Mouse (Mus musculus): Measurements from ENCODE around the gene Otud7a. TPM values are rescaled to one million over a fixed set of nuclear protein-coding genes. Genes with fewer than 3 reads are reported as not detected.

Gene Otud7a
- polyA plus RNA-seq, 1 experiment from 2014 or later: not detected

DNA sequence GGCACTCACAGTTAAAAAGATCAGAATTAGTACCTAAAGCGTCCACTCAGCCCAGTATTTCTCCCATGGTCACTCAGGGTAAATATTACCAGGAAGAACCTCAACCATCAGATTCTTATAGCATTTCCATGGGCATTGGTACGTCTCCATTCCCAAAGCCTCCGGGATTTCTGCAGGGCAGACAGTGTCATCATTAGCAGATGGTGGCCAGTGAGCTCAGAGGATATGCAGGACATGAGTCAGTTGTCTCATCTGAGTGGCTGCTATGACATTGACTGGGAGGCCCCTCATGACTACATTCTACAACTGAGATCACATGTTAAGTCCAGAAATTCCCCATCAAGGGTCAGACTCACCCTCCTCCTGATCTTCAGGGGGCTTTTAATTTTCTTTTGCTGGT is 78.5 kb downstream of the Otud7a start:
- DNase-seq: no peak
- H3K4me2 ChIP-seq (ENCODE audit: low read depth, low read length): no peak overlapping the region
- no peak for ATAC-seq

DNA sequence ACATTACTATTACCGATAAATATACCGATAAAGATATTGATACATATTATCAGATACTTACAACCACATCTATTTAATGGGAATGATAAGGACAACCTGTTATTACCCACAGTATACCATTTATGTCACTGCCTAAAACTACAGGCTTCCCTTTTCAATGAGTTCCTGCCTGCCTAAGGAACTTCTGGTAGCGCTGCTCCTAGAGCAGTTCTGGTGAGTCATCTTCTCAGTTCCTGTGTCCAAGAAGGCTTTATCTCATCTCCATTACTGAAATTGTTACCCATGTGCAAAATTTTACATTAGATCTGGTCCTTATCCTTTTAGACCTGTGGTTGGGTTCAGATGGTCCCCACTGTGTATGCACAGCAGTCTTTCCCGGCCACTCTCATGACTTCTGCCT is 95.7 kb downstream of the Otud7a start:
- no peak overlapping the region for H3K27ac ChIP-seq (ENCODE audit: low read depth)
- H3K9ac ChIP-seq (replicated peaks): no peak overlapping the region
- ATAC-seq (no peak), DNase-seq (no peak)
- no peaks in the 10 kb centered on the region for H3K36me3 ChIP-seq (replicated peaks; ENCODE audit: insufficient read depth, low read length)
- 76% methylated on average over 4 of the region's 4 CpGs for WGBS (ENCODE audit: insufficient replicate concordance)
- no peaks in the 10 kb centered on the region for H3K9me3 ChIP-seq (ENCODE audit: low read length)
- no peak overlapping the region for H3K4me3 ChIP-seq (ENCODE audit: low read depth, low read length)
- no peaks in the 10 kb centered on the region for H3K4me1 ChIP-seq (ENCODE audit: insufficient read depth)
- H3K27me3 ChIP-seq (ENCODE audit: insufficient read depth, low read length): no peaks in the 10 kb centered on the region
- no peak overlapping the region for H3K4me2 ChIP-seq (ENCODE audit: low read depth, low read length)
- no peak for TF ChIP-seq EP300 (IDR thresholded peaks at IDR 0.05; ENCODE audit: low read depth)

More for the DNA sequence above, 78.5 kb downstream of the Otud7a start:
- no peak overlapping the region for H3K27ac ChIP-seq (ENCODE audit: low read depth)
- WGBS (ENCODE audit: insufficient replicate concordance): 63% methylated on average over 3 of the region's 3 CpGs
- H3K4me3 ChIP-seq (ENCODE audit: low read depth, low read length): no peak overlapping the region
- TF ChIP-seq CTCF (IDR thresholded peaks at IDR 0.05; ENCODE audit: low read depth) (no peak), EP300 (IDR thresholded peaks at IDR 0.05; ENCODE audit: low read depth) (no peak)
- H3K9me3 ChIP-seq (ENCODE audit: low read length): no peaks in the 10 kb centered on the region
- H3K9ac ChIP-seq (replicated peaks): no peak overlapping the region
- no peaks in the 10 kb centered on the region for H3K36me3 ChIP-seq (replicated peaks; ENCODE audit: insufficient read depth, low read length)
- no peaks in the 10 kb centered on the region for H3K27me3 ChIP-seq (ENCODE audit: insufficient read depth, low read length)
- H3K4me1 ChIP-seq (ENCODE audit: insufficient read depth): no peaks in the 10 kb centered on the region

DNA sequence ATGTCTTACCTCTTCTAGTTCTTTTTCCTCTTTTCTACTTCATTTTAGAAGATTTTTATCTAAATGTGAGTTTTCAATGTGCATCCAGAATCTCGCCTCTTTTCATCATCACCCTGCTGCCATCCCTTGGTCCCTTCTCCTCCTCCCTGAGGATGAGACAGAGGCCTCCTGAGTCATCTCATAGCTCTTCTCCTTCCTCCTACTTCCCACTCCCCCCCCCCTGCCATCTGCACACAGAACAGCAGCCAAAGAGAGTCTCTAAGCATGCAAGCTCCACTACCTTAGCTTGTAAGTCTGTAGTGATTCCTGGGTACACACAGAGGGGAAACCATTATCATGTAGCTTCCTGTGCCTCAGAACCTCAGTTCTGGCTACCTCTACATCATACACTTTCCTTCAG is 109.9 kb downstream of the Otud7a start:
- TF ChIP-seq CTCF (IDR thresholded peaks at IDR 0.05; ENCODE audit: low read depth) (no peak), EP300 (IDR thresholded peaks at IDR 0.05; ENCODE audit: low read depth) (no peak)
- Histone ChIP-seq H3K9ac (replicated peaks) (no peak overlapping the region), H3K9me3 (ENCODE audit: low read length) (no peaks in the 10 kb centered on the region), H3K4me2 (ENCODE audit: low read depth, low read length) (no peak overlapping the region), H3K36me3 (replicated peaks; ENCODE audit: insufficient read depth, low read length) (no peaks in the 10 kb centered on the region), H3K27ac (ENCODE audit: low read depth) (no peak overlapping the region), H3K4me3 (ENCODE audit: low read depth, low read length) (no peak overlapping the region), H3K27me3 (ENCODE audit: insufficient read depth, low read length) (no peaks in the 10 kb centered on the region), H3K4me1 (ENCODE audit: insufficient read depth) (no peaks in the 10 kb centered on the region)
- no peak for ATAC-seq
- DNase-seq: no peak
- WGBS (ENCODE audit: insufficient replicate concordance): 65% methylated on average over 1 of the region's 1 CpGs

DNA sequence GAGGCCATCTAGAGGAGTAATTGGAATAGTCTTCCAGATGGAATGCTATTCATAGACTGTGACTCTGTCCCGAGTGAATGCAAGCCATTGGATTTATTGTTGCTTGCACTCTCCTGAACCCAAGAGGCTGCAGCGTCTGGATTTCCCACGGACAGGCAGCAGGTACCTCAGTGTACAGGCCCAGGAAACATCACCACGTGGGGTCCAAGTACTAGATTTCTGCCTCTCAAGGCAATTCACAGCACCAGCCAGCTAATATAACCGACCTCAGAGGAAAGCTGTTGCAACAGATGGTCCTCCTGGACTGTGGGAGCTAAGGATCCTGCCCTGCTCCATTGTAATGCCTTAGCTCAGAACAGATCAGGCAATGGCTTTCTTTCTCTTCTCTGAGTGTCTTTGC is 111.8 kb downstream of the Otud7a start:
- no peak overlapping the region for H3K27ac ChIP-seq (ENCODE audit: low read depth)
- H3K4me1 ChIP-seq (ENCODE audit: insufficient read depth): no peaks in the 10 kb centered on the region
- no peak for DNase-seq
- TF ChIP-seq EP300 (IDR thresholded peaks at IDR 0.05; ENCODE audit: low read depth) (no peak), CTCF (IDR thresholded peaks at IDR 0.05; ENCODE audit: low read depth) (no peak)
- H3K9me3 ChIP-seq (ENCODE audit: low read length): no peaks in the 10 kb centered on the region
- 56% methylated on average over 5 of the region's 5 CpGs for WGBS (ENCODE audit: insufficient replicate concordance)
- no peak overlapping the region for H3K4me3 ChIP-seq (ENCODE audit: low read depth, low read length)
- H3K4me2 ChIP-seq (ENCODE audit: low read depth, low read length): no peak overlapping the region
- ATAC-seq: no peak
- no peaks in the 10 kb centered on the region for H3K36me3 ChIP-seq (replicated peaks; ENCODE audit: insufficient read depth, low read length)
- no peak overlapping the region for H3K9ac ChIP-seq (replicated peaks)
- H3K27me3 ChIP-seq (ENCODE audit: insufficient read depth, low read length): no peaks in the 10 kb centered on the region

DNA sequence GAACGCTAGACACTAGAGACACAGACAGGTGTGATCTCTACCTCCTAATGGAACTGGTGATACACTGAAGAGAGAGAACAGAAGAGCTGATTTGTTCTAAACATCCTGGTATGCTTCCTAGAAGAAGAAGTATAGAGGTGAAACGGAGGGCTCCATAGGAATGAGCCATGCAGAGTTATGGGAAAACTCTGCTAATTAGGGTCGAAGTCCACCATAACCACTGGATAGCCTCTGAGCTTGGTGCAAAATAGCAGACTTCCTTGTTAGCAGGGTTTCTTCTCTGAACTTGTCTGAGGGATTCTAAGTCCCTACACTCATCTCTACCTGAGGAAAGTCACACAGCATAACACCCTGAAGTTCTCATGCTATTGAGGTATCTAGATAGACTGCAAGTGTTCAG is 114.4 kb downstream of the Otud7a start:
- no peak for TF ChIP-seq CTCF (IDR thresholded peaks at IDR 0.05; ENCODE audit: low read depth)
- 66% methylated on average over 3 of the region's 3 CpGs for WGBS (ENCODE audit: insufficient replicate concordance)
- H3K4me3 ChIP-seq (ENCODE audit: low read depth, low read length): no peak overlapping the region
- no peak overlapping the region for H3K4me2 ChIP-seq (ENCODE audit: low read depth, low read length)
- H3K36me3 ChIP-seq (replicated peaks; ENCODE audit: insufficient read depth, low read length): no peaks in the 10 kb centered on the region
- no peaks in the 10 kb centered on the region for H3K27me3 ChIP-seq (ENCODE audit: insufficient read depth, low read length)
- no peak overlapping the region for H3K27ac ChIP-seq (ENCODE audit: low read depth)
- no peaks in the 10 kb centered on the region for H3K4me1 ChIP-seq (ENCODE audit: insufficient read depth)
- no peaks in the 10 kb centered on the region for H3K9me3 ChIP-seq (ENCODE audit: low read length)
- no peak overlapping the region for H3K9ac ChIP-seq (replicated peaks)
- ATAC-seq (no peak), DNase-seq (no peak)

GRCm38 (mm10) chr7:63559679-63560078 is 115.1 kb downstream of the Otud7a start:
- Histone ChIP-seq H3K27ac (ENCODE audit: low read depth) (no peak overlapping the region), H3K4me1 (ENCODE audit: insufficient read depth) (no peaks in the 10 kb centered on the region), H3K27me3 (ENCODE audit: insufficient read depth, low read length) (no peaks in the 10 kb centered on the region), H3K9ac (replicated peaks) (no peak overlapping the region), H3K9me3 (ENCODE audit: low read length) (no peaks in the 10 kb centered on the region), H3K36me3 (replicated peaks; ENCODE audit: insufficient read depth, low read length) (no peaks in the 10 kb centered on the region), H3K4me3 (ENCODE audit: low read depth, low read length) (no peak overlapping the region), H3K4me2 (ENCODE audit: low read depth, low read length) (no peak overlapping the region)
- ATAC-seq (no peak), DNase-seq (no peak)
- 62% methylated on average over 1 of the region's 1 CpGs for WGBS (ENCODE audit: insufficient replicate concordance)
- TF ChIP-seq EP300 (IDR thresholded peaks at IDR 0.05; ENCODE audit: low read depth) (no peak), CTCF (IDR thresholded peaks at IDR 0.05; ENCODE audit: low read depth) (no peak)

- Histone ChIP-seq H3K27ac (ENCODE audit: low read depth) (no peak overlapping the region), H3K4me2 (ENCODE audit: low read depth, low read length) (no peak overlapping the region), H3K36me3 (replicated peaks; ENCODE audit: insufficient read depth, low read length) (no peaks in the 10 kb centered on the region), H3K27me3 (ENCODE audit: insufficient read depth, low read length) (no peaks in the 10 kb centered on the region), H3K4me3 (ENCODE audit: low read depth, low read length) (no peak overlapping the region), H3K9ac (replicated peaks) (no peak overlapping the region), H3K4me1 (ENCODE audit: insufficient read depth) (no peaks in the 10 kb centered on the region), H3K9me3 (ENCODE audit: low read length) (no peaks in the 10 kb centered on the region)
- DNase-seq (no peak), ATAC-seq (no peak)
- WGBS (ENCODE audit: insufficient replicate concordance): 76% methylated on average over 2 of the region's 2 CpGs
- TF ChIP-seq CTCF (IDR thresholded peaks at IDR 0.05; ENCODE audit: low read depth) (no peak), EP300 (IDR thresholded peaks at IDR 0.05; ENCODE audit: low read depth) (no peak)
Measured at GRCm38 (mm10) chr7:63583310-63583709, 138.8 kb downstream of the Otud7a start.

Data from liver, postnatal 0 days (tissue).